Mouse (Mus musculus) ES-Bruce4 (cell line): ENCODE results near the gene Gm281. TPM values are rescaled to one million over a fixed set of nuclear protein-coding genes. Genes with fewer than 3 reads are reported as not detected.

Experiments
- H3K27ac ChIP-seq: 2 replicates; pipeline ENCODE4 v1.5.1; 2012; ENCODE audit warnings: low read length, inconsistent platforms; ENCODE audit not compliant: insufficient read depth
- H3K27me3 ChIP-seq: 2 replicates; pipeline ENCODE4 v1.6.1; 2012; ENCODE audit warnings: mild to moderate bottlenecking, low read length, inconsistent platforms; ENCODE audit not compliant: control insufficient read depth, poor library complexity, insufficient read depth, severe bottlenecking
- H3K36me3 ChIP-seq: 2 replicates; pipeline ENCODE4 v1.6.1; 2012; ENCODE audit warnings: inconsistent platforms, mild to moderate bottlenecking, low read length, moderate library complexity; ENCODE audit not compliant: control insufficient read depth, poor library complexity, insufficient read depth, severe bottlenecking
- H3K4me1 ChIP-seq: one replicate; pipeline ENCODE4 v1.8.1; 2011; ENCODE audit warnings: low read length; ENCODE audit not compliant: control insufficient read depth, insufficient read depth
- H3K4me3 ChIP-seq: 2 replicates; pipeline ENCODE4 v1.5.1; 2011; ENCODE audit warnings: low read depth, mild to moderate bottlenecking, low read length
- H3K9ac ChIP-seq: 2 replicates; pipeline ENCODE4 v1.6.1; 2012; ENCODE audit warnings: low read depth, mild to moderate bottlenecking, inconsistent platforms; ENCODE audit not compliant: poor library complexity, severe bottlenecking
- H3K9me3 ChIP-seq: replicated peaks from 2 replicates; pipeline ENCODE4 v1.6.1; 2012; ENCODE audit warnings: mild to moderate bottlenecking, low read length, inconsistent platforms; ENCODE audit not compliant: control insufficient read depth, poor library complexity, insufficient read depth, severe bottlenecking
- CTCF ChIP-seq: IDR thresholded peaks from one replicate; pipeline ENCODE4 v1.8.1; 2011; ENCODE audit warnings: low read depth, low read length
- EP300 ChIP-seq: IDR thresholded peaks from 2 replicates; pipeline ENCODE4 v1.6.1; 2011; ENCODE audit warnings: low read depth, low read length; ENCODE audit not compliant: insufficient read depth
- POLR2A ChIP-seq: IDR thresholded peaks from one replicate; pipeline ENCODE4 v1.8.1; 2011; ENCODE audit warnings: low read length; ENCODE audit not compliant: insufficient read depth
- polyA plus RNA-seq: library from polyadenylated mRNA; stranded (reverse); fragments of >200 nt; gene quantifications from 2 replicates; pipeline ENCODE4 v1.2.4, GENCODE M21; 2011; ENCODE audit warnings: low read depth; ENCODE audit not compliant: missing spikeins, insufficient read depth, insufficient read length

Gm281 gene
- polyA plus RNA-seq, 1 experiment: not detected

GRCm38 (mm10) chr14:13790446-13790845 lies 123.8 kb downstream of the Gm281 start:
- no peaks in the 10 kb centered on the region for H3K4me1 ChIP-seq
- H3K36me3 ChIP-seq: no peaks in the 10 kb centered on the region
- no peak overlapping the region for H3K4me3 ChIP-seq
- TF ChIP-seq POLR2A (no peak), CTCF (no peak), EP300 (no peak)
- H3K27me3 ChIP-seq: no peaks in the 10 kb centered on the region
- H3K27ac ChIP-seq: no peak overlapping the region
- H3K9me3 ChIP-seq: no peaks in the 10 kb centered on the region
- no peak overlapping the region for H3K9ac ChIP-seq

- H3K27ac ChIP-seq: no peak overlapping the region
- no peaks in the 10 kb centered on the region for H3K9me3 ChIP-seq
- H3K4me3 ChIP-seq: no peak overlapping the region
- TF ChIP-seq POLR2A: no peak
- TF ChIP-seq CTCF: no peak
- TF ChIP-seq EP300: no peak
- no peaks in the 10 kb centered on the region for H3K36me3 ChIP-seq
- H3K4me1 ChIP-seq: no peaks in the 10 kb centered on the region
- H3K27me3 ChIP-seq: no peaks in the 10 kb centered on the region
- H3K9ac ChIP-seq: no peak overlapping the region
Measured at GRCm38 (mm10) chr14:13790001-13790400, 124.3 kb downstream of the Gm281 start.

GRCm38 (mm10) chr14:13782970-13783369 lies 131.3 kb downstream of the Gm281 start:
- Histone ChIP-seq H3K4me3 (no peak overlapping the region), H3K36me3 (no peaks in the 10 kb centered on the region), H3K9me3 (no peaks in the 10 kb centered on the region), H3K27ac (no peak overlapping the region), H3K4me1 (no peaks in the 10 kb centered on the region), H3K9ac (no peak overlapping the region), H3K27me3 (no peaks in the 10 kb centered on the region)
- TF ChIP-seq EP300 (no peak), CTCF (no peak), POLR2A (no peak)

- Histone ChIP-seq H3K36me3 (no peaks in the 10 kb centered on the region), H3K27ac (no peak overlapping the region), H3K4me1 (no peaks in the 10 kb centered on the region), H3K27me3 (no peaks in the 10 kb centered on the region), H3K9me3 (no peaks in the 10 kb centered on the region), H3K9ac (no peak overlapping the region), H3K4me3 (no peak overlapping the region)
- no peak for TF ChIP-seq POLR2A
Measured at GRCm38 (mm10) chr14:13778383-13778782, 135.9 kb downstream of the Gm281 start.

GRCm38 (mm10) chr14:13771163-13771562 lies 143.1 kb downstream of the Gm281 start:
- TF ChIP-seq POLR2A (no peak), EP300 (no peak), CTCF (no peak)
- Histone ChIP-seq H3K4me1 (no peaks in the 10 kb centered on the region), H3K4me3 (no peak overlapping the region), H3K9ac (no peak overlapping the region), H3K27me3 (no peaks in the 10 kb centered on the region), H3K9me3 (no peaks in the 10 kb centered on the region), H3K27ac (no peak overlapping the region), H3K36me3 (no peaks in the 10 kb centered on the region)

- TF ChIP-seq EP300 (0 out of 2 replicates have a peak, but pooled peaks have one; percentile 16), CTCF (no peak)
- H3K9me3 ChIP-seq: no peaks in the 10 kb centered on the region
- no peaks in the 10 kb centered on the region for H3K4me1 ChIP-seq
- no peaks in the 10 kb centered on the region for H3K36me3 ChIP-seq
- H3K9ac ChIP-seq: no peak overlapping the region
- H3K27ac ChIP-seq: no peak overlapping the region
- H3K27me3 ChIP-seq: no peaks in the 10 kb centered on the region
- H3K4me3 ChIP-seq: no peak overlapping the region
Measured at GRCm38 (mm10) chr14:13770686-13771085, 143.6 kb downstream of the Gm281 start.

Other genes starting within 250 kb of the Gm281 start
- gene Sntn, start 243.6 kb downstream of the Gm281 start, polyA plus RNA-seq: not detected in 2 replicates
- gene Atxn7, start 47.0 kb upstream of the Gm281 start, polyA plus RNA-seq: 7.4 and 9.6 TPM in 2 replicates
- 105 and 113 TPM in 2 replicates for gene Thoc7, start 47.4 kb upstream of the Gm281 start, polyA plus RNA-seq
- 108 and 113 TPM in 2 replicates for gene Psmd6, start 206.5 kb upstream of the Gm281 start, polyA plus RNA-seq